Mouse (Mus musculus) forebrain, embryonic 15.5 days (tissue): ENCODE results near the gene Hbb-bh2. TPM values are rescaled to one million over a fixed set of nuclear protein-coding genes. Genes with fewer than 3 reads are reported as not detected.
"Not testable (repeated sequence)": the region's sequence is repeated elsewhere in the genome, so short reads cannot be mapped to it uniquely, and the experiment has no call there.

ENCODE experiments used
- ATAC-seq: fragments of 200-750 bp; cut with Nextera tagmentation; replicated peaks from 2 replicates; pipeline ENCODE4 v1.8.0; 2017; ENCODE audit warnings: mild to moderate bottlenecking, moderate TSS enrichment, moderate library complexity
- H3K27ac ChIP-seq: fragments of 300-500 bp; sonication (generic); replicated peaks from 2 replicates; pipeline ENCODE4 v1.5.1; 2015; ENCODE audit warnings: mild to moderate bottlenecking, inconsistent platforms
- H3K27me3 ChIP-seq: fragments of 300-500 bp; sonication (generic); 2 replicates; pipeline ENCODE4 v1.6.1; 2015; ENCODE audit warnings: inconsistent platforms
- H3K36me3 ChIP-seq: fragments of 300-500 bp; sonication (generic); 2 replicates; pipeline ENCODE4 v1.6.1; 2015; ENCODE audit warnings: mild to moderate bottlenecking, inconsistent platforms
- H3K4me1 ChIP-seq: fragments of 300-500 bp; sonication (generic); 2 replicates; pipeline ENCODE4 v1.6.1; 2015; ENCODE audit warnings: inconsistent platforms
- H3K4me2 ChIP-seq: fragments of 300-500 bp; sonication (generic); replicated peaks from 2 replicates; pipeline ENCODE4 v1.6.1; 2015; ENCODE audit warnings: mild to moderate bottlenecking, inconsistent platforms
- H3K4me3 ChIP-seq: fragments of 300-500 bp; sonication (generic); 2 replicates; pipeline ENCODE4 v1.5.1; 2015; ENCODE audit warnings: mild to moderate bottlenecking, inconsistent platforms
- H3K9ac ChIP-seq: fragments of 300-500 bp; sonication (generic); replicated peaks from 2 replicates; pipeline ENCODE4 v1.6.1; 2015; ENCODE audit warnings: mild to moderate bottlenecking, inconsistent platforms
- H3K9me3 ChIP-seq: fragments of 300-500 bp; sonication (generic); 2 replicates; pipeline ENCODE4 v1.6.1; 2016; ENCODE audit warnings: inconsistent platforms
- WGBS: fragments of 180-500 bp; shearing (Covaris S2); methylation state at CpG from one replicate; pipeline ENCODE4 v1.1.7; 2015; ENCODE audit warnings: mixed read lengths; 5-methylcytosine and 5-hydroxymethylcytosine counted together
- polyA plus RNA-seq: library from polyadenylated mRNA; unstranded; fragments of >200 nt; fragmentation: Nextera tagmentation; extraction: Ambion mirVana; gene quantifications from 2 replicates; pipeline ENCODE4 v1.2.1, GENCODE M21; 2015

Hbb-bh2 gene
- polyA plus RNA-seq, 1 experiment from 2014 or later = not detected

GRCm38 (mm10) chr7:103810296-103810695 lies 30.0 kb downstream of the Hbb-bh2 start:
- Histone ChIP-seq H3K4me3 (no peak overlapping the region), H3K9me3 (no peaks in the 10 kb centered on the region), H3K4me2 (no peak overlapping the region), H3K27me3 (no peaks in the 10 kb centered on the region), H3K36me3 (no peaks in the 10 kb centered on the region), H3K4me1 (no peaks in the 10 kb centered on the region), H3K9ac (no peak overlapping the region), H3K27ac (no peak overlapping the region)
- WGBS = 76% methylated on average over 1 of the region's 1 CpGs
- ATAC-seq = no peak

- H3K9ac ChIP-seq = no peak overlapping the region
- H3K4me2 ChIP-seq = no peak overlapping the region
- no peaks in the 10 kb centered on the region for H3K36me3 ChIP-seq
- H3K4me3 ChIP-seq = no peak overlapping the region
- no peaks in the 10 kb centered on the region for H3K9me3 ChIP-seq
- no peaks in the 10 kb centered on the region for H3K27me3 ChIP-seq
- H3K27ac ChIP-seq = no peak overlapping the region
- no peak for ATAC-seq
- no peaks in the 10 kb centered on the region for H3K4me1 ChIP-seq
- WGBS = 75% methylated on average over 1 of the region's 1 CpGs
These were observed 30.5 kb downstream of the Hbb-bh2 start for GRCm38 (mm10) chr7:103809801-103810155.

DNA sequence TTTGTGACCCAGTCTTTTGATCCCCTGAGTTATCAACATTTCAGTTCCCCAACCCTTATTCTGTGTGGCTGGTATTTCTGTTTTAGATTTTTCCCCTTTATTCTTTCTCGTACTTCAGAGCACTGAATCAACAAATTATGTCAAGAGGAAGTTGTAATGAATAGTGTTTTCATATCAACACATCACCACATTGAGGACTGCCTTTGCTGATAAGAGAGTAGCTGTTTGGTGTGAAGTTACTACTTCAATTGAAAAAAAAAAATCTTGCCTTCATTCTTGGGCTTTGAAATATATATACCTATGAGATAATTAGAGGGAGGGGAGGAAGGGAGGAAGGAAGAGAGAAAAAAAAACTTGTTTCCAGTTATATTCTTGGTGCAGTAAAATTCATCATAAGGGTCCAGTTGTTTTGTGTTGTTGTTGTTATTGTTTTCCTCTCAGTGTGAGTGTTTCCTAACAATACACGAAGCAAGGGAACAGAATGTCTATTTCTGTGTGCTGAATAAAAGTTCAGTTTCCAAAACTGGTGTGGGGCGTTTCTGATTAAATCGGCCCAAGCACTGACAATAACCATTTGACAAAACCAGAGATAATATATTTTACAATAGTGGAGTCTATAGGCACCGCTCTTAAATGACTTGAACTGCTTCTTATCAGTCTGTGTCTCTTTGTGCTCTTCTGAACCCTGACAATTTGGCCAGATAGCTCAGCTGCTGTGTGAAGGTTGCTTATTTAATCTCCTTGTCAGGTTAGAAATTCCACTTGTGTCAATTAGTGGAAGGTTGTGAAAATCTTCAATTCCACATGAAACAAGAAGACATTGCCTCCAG lies 31.1 kb downstream of the Hbb-bh2 start:
- H3K4me2 ChIP-seq = no peak overlapping the region
- no peaks in the 10 kb centered on the region for H3K9me3 ChIP-seq
- WGBS = 68% methylated on average over 5 of the region's 5 CpGs
- H3K4me1 ChIP-seq = no peaks in the 10 kb centered on the region
- H3K4me3 ChIP-seq = no peak overlapping the region
- H3K27me3 ChIP-seq = no peaks in the 10 kb centered on the region
- ATAC-seq = no peak
- no peaks in the 10 kb centered on the region for H3K36me3 ChIP-seq
- H3K9ac ChIP-seq = no peak overlapping the region
- H3K27ac ChIP-seq = no peak overlapping the region

DNA sequence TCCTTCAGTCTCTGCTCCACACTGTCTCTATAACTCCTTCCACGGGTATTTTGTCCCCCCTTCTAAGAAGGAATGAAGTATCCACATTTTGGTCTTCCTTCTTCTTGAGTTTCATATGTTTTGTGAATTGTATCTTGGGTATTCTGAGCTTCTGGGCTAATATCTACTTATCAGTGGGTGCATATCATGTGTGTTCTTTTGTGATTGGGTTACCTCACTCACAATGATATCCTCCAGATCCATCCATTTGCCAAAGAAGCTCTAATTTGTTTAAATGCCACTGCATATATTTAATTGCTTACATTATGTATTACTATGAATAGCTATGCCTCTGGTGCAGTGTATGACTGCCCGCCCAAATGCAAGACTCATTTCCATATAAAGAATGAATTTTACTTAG lies 32.2 kb downstream of the Hbb-bh2 start:
- 81% methylated on average over 2 of the region's 2 CpGs for WGBS
- not testable (repeated sequence) for H3K36me3 ChIP-seq, ATAC-seq, H3K9ac ChIP-seq, H3K27me3 ChIP-seq, H3K27ac ChIP-seq, H3K4me3 ChIP-seq, H3K9me3 ChIP-seq, H3K4me1 ChIP-seq, H3K4me2 ChIP-seq

GRCm38 (mm10) chr7:103806856-103807255 lies 33.5 kb downstream of the Hbb-bh2 start:
- Histone ChIP-seq H3K36me3 (no peaks in the 10 kb centered on the region), H3K9me3 (no peaks in the 10 kb centered on the region), H3K9ac (no peak overlapping the region), H3K4me2 (no peak overlapping the region), H3K27me3 (no peaks in the 10 kb centered on the region), H3K4me3 (no peak overlapping the region), H3K27ac (no peak overlapping the region), H3K4me1 (no peaks in the 10 kb centered on the region)
- 53% methylated on average over 1 of the region's 1 CpGs for WGBS
- no peak for ATAC-seq

GRCm38 (mm10) chr7:103792669-103793388 lies 47.5 kb downstream of the Hbb-bh2 start:
- Histone ChIP-seq H3K9ac (no peak overlapping the region), H3K9me3 (no peaks in the 10 kb centered on the region), H3K4me2 (no peak overlapping the region), H3K27ac (no peak overlapping the region), H3K4me3 (no peak overlapping the region), H3K4me1 (no peaks in the 10 kb centered on the region), H3K36me3 (no peaks in the 10 kb centered on the region), H3K27me3 (no peaks in the 10 kb centered on the region)
- 19% methylated on average over 4 of the region's 4 CpGs for WGBS
- no peak for ATAC-seq

- no peak within 1 kb of the TSS for H3K9ac ChIP-seq
- no peak within 1 kb of the TSS for H3K27ac ChIP-seq
- ATAC-seq = no peak
- H3K9me3 ChIP-seq = no peaks in the 10 kb centered on the region
- no peaks in the 10 kb centered on the region for H3K36me3 ChIP-seq
- no peaks in the 10 kb centered on the region for H3K4me1 ChIP-seq
- 88% methylated on average over 3 of the region's 3 CpGs for WGBS
- no peak within 1 kb of the TSS for H3K4me2 ChIP-seq
- no peak within 1 kb of the TSS for H3K4me3 ChIP-seq
- H3K27me3 ChIP-seq = no peaks in the 10 kb centered on the region
These were observed 48.6 kb downstream of the Hbb-bh2 start, which contains the start of gene Olfr67 for GRCm38 (mm10) chr7:103791721-103792120. TSS of gene Olfr67 (minus strand) at chr7:103791821.

Other genes starting within 250 kb of the Hbb-bh2 start
- not detected in 2 replicates for gene Olfr619, start 239.9 kb downstream of the Hbb-bh2 start, polyA plus RNA-seq
- gene Olfr620, start 228.0 kb downstream of the Hbb-bh2 start, polyA plus RNA-seq = not detected in 2 replicates
- not detected in 2 replicates for gene Olfr622, start 197.8 kb downstream of the Hbb-bh2 start, polyA plus RNA-seq
- not detected in 2 replicates for gene Olfr623, start 176.8 kb downstream of the Hbb-bh2 start, polyA plus RNA-seq
- gene Olfr624, start 169.3 kb downstream of the Hbb-bh2 start, polyA plus RNA-seq = not detected in 2 replicates
- not detected in 2 replicates for gene Olfr625-ps1, start 157.8 kb downstream of the Hbb-bh2 start, polyA plus RNA-seq
- not detected in 2 replicates for gene Olfr243, start 125.8 kb downstream of the Hbb-bh2 start, polyA plus RNA-seq
- gene Olfr628, start 110.1 kb downstream of the Hbb-bh2 start, polyA plus RNA-seq = not detected in 2 replicates
- not detected in 2 replicates for gene Olfr629, start 95.6 kb downstream of the Hbb-bh2 start, polyA plus RNA-seq
- not detected in 2 replicates for gene Olfr630, start 83.2 kb downstream of the Hbb-bh2 start, polyA plus RNA-seq
- not detected in 2 replicates for gene Olfr69, start 68.9 kb downstream of the Hbb-bh2 start, polyA plus RNA-seq
- gene Olfr68, start 60.8 kb downstream of the Hbb-bh2 start, polyA plus RNA-seq = not detected in 2 replicates
- not detected in 2 replicates for gene Olfr67, start 48.7 kb downstream of the Hbb-bh2 start, polyA plus RNA-seq
- gene Hbb-bt, start 26.5 kb downstream of the Hbb-bh2 start, polyA plus RNA-seq = 1,298 and 1,407 TPM in 2 replicates
- gene Hbb-bs, start 12.4 kb downstream of the Hbb-bh2 start, polyA plus RNA-seq = 3,597 and 4,102 TPM in 2 replicates
- gene Hbb-bh1, start 2.6 kb upstream of the Hbb-bh2 start, polyA plus RNA-seq = 1.1 and 2.1 TPM in 2 replicates
- 114 and 201 TPM in 2 replicates for gene Hbb-y, start 12.7 kb upstream of the Hbb-bh2 start, polyA plus RNA-seq
- not detected in 2 replicates for gene Olfr66, start 45.7 kb upstream of the Hbb-bh2 start, polyA plus RNA-seq
- gene Olfr64, start 54.0 kb upstream of the Hbb-bh2 start, polyA plus RNA-seq = not detected in 2 replicates
- gene Olfr65, start 63.0 kb upstream of the Hbb-bh2 start, polyA plus RNA-seq = not detected in 2 replicates
- not detected in 2 replicates for gene Olfr631, start 88.3 kb upstream of the Hbb-bh2 start, polyA plus RNA-seq
- not detected in 2 replicates for gene Olfr632, start 93.8 kb upstream of the Hbb-bh2 start, polyA plus RNA-seq
- gene Olfr633, start 103.9 kb upstream of the Hbb-bh2 start, polyA plus RNA-seq = not detected in 2 replicates
- gene Olfr635, start 130.6 kb upstream of the Hbb-bh2 start, polyA plus RNA-seq = not detected in 2 replicates
- not detected in 2 replicates for gene Olfr638, start 158.2 kb upstream of the Hbb-bh2 start, polyA plus RNA-seq
- not detected in 2 replicates for gene Olfr639, start 176.8 kb upstream of the Hbb-bh2 start, polyA plus RNA-seq
- gene Olfr640, start 185.1 kb upstream of the Hbb-bh2 start, polyA plus RNA-seq = not detected in 2 replicates
- gene Olfr641, start 194.9 kb upstream of the Hbb-bh2 start, polyA plus RNA-seq = not detected in 2 replicates
- gene Olfr642, start 212.1 kb upstream of the Hbb-bh2 start, polyA plus RNA-seq = not detected in 2 replicates
- not detected in 2 replicates for gene 4930516K23Rik, start 220.9 kb upstream of the Hbb-bh2 start, polyA plus RNA-seq
- gene Olfr644, start 231.3 kb upstream of the Hbb-bh2 start, polyA plus RNA-seq = not detected in 2 replicates
- gene Olfr645, start 244.9 kb upstream of the Hbb-bh2 start, polyA plus RNA-seq = not detected in 2 replicates